Mouse (Mus musculus) 3T3-L1 (cell line): ENCODE data around the gene Gm6588.

Experiments used
- DNase-seq: peaks from one replicate; pipeline ENCODE4 v3.0.0-alpha.2; 2015; ENCODE audit warnings: low read depth, low spot score

The Gm6588 gene

DNA sequence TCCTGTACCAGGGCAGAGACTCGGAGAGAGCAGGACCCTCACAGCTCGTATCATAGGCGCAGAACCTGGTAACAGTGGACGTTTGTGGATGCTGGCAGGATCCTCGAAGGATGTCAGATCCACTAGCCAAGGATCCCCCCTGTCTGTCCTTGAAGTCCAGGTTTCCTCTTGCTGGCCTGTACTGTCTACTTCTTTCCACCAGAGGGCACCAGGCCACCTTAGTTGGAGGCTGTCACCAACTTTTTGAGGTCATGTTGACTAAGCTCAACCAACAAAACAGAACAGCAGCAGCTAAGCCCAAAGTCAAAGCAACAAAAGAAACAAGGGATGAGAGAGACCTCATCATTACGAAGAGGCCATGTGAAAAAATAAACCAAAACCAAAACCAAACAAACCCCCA lies 20.9 kb downstream of the Gm6588 start:
- peak; percentile 66 for DNase-seq

GRCm38 (mm10) chr5:112473453-112473852 lies 24.2 kb downstream of the Gm6588 start:
- DNase-seq, result no peak

- no peak for DNase-seq
Observed at GRCm38 (mm10) chr5:112481946-112482410, 32.8 kb downstream of the Gm6588 start.

DNA sequence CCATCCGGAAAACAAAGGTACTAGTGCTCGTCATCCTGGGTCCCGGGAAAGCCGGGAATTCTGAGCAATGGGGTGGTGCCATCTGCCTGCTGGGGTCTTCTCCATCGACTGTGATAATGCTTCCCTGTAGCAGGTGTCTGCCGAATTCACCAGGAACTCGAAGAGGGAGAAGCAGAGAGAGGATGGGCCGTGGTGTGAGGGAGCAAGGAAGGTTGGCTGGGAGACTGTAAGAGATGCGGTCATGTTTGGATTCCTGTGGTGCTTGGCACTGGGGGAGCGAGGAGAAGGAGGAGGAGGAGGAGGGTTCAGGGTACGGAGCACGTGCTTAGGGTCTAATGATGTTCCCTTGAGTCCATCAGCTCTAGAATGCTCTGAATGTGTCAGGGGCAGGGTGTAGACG lies 33.3 kb downstream of the Gm6588 start:
- DNase-seq, result no peak

DNA sequence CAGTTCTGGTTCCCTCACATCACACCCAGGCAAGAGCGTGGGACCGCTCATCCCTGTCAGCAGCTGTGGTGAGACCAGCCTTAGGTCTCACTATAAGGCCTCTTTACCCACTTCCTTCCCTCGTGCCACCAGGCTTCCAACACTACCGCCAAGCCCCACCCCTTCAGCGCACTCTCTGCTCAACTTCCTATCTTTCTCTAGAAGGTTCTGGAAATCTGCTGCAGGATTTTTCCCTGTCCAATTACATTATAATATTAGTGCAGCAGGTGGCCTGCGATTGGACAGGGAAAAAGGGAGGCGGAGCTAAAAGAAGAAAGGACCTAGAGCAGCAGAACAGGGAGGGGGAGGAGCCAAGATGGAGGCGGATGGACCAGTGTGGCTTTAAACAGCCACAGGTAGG lies 33.8 kb downstream of the Gm6588 start:
- no peak for DNase-seq

DNA sequence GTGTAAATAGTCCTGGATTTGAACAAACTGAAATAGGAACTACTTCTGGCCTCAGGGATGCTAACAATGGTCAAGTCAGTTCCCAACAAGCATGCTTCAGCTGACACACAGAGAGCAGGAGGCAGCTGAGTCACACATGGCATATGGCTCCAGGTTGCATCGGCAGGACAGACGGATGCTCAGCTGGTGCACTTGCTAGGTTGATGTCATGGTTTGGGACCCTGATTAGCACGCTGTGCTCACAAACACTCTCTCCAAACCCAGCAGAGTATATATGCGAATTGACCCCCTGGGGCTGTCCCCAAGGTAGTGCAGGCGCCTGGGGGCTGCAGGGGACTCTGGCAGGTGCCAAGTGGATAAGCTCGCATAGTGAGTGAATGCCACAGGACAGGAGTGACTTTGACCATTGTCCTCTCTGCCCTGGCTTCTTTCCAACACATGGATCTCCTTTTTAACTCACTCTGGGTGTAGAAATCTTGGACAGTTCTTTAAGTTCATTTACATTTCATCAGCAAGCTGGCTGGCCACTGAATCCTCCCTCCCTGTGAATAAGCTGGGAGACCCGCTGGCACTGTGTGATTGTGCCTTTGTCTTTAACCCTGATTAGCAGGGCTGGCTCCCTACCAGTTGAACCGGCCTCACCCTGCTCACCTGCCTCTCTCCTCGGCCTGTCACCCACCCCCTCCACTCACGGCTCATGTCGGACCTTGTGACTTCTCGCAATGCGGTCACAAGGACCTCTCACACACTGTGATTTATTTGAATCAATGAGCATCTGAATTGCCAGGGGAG lies 35.9 kb downstream of the Gm6588 start:
- DNase-seq, result no peak

- DNase-seq, result no peak
Observed at GRCm38 (mm10) chr5:112486415-112486814, 37.2 kb downstream of the Gm6588 start.

DNA sequence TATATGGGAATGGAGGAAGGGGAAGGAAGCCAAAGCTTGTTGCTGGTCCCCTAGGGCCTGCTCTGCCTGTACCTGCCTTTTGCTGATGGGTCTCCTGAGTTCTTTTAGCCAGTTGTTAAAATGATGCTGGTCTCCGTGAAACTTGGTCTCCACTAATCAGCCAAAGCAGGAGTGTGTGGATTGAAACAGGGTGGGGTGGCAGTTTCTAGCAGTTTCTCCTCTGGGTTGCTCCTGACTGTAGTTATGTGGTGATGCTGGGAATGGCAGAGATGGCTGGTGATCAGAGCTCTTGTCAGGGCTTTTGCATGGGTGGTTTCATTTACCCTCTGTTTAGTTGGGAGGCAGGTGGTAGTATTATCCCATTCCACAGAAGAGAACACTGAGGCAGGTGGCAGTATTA lies 38.3 kb downstream of the Gm6588 start:
- DNase-seq, result no peak

GRCm38 (mm10) chr5:112488101-112488776 lies 39.0 kb downstream of the Gm6588 start:
- DNase-seq, result no peak

DNA sequence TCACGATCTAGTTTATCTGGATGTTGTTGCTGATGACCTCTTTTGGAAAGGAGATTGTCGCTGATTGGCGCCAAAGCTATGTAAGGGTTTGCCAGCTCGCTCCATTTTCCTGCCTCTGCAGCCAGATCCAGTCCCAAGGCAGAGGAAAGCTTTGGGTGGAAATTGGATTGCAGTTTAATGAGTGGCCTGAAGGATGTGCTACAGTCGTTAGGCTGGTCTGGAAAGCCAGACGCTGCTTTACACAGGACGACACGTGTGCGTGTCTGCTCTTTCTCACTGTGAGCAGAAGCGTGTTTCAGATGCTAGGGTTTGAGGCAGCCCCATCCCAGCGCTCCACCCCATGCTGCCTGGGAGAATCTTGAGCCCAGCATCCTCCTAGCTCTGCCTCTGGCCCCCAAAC lies 42.3 kb downstream of the Gm6588 start:
- no peak for DNase-seq

GRCm38 (mm10) chr5:112493492-112493891 lies 44.3 kb downstream of the Gm6588 start:
- DNase-seq, result peak; percentile 12

GRCm38 (mm10) chr5:112496753-112497369 lies 47.6 kb downstream of the Gm6588 start:
- DNase-seq, result no peak

- no peak for DNase-seq
Observed at GRCm38 (mm10) chr5:112498921-112499917, 50.0 kb downstream of the Gm6588 start.

DNA sequence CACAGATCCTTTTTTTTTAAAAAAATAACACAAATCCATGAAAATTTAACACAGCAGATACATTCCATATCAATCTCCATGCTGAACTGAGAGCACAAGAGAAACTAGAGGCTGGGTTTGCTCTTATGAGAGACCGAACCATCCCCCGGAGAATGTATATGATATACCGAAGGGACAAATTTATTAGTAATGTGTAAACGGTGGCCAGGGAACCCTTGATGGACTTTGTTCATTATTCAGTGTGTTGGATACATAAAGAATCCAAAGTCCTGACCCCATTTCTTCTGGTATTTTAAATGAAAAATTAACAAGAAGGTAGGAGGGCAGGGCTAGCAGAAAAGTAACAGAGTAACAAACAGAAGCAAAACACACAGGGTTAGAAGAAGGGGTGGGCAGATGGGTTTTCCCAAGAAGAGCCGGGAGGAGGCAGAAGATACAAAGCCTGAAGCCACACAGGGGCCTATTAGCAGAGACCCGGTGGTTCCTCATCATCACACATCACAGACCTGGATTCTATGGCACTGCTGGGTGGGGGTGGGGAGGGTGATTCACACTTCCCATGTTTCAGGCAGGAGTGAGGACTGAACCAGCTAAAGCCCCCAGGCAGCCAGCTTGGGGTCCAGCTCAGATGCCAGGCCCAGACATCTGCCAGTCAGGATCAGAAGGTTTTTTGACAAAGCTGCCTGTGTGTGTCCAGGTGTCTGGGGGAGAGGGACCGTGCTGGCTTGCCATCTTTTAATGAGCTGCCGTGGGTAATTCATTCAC lies 50.9 kb downstream of the Gm6588 start:
- DNase-seq, result no peak
